Mouse (Mus musculus) gastrocnemius, adult 2 months (tissue): Measurements from ENCODE around the gene Phf23. TPM values are rescaled to one million over a fixed set of nuclear protein-coding genes. Genes with fewer than 3 reads are reported as not detected.
A peak's percentile ranks its signal among the peaks of the same experiment; 100 is the strongest.
"Not testable (repeated sequence)": the region's sequence is repeated elsewhere in the genome, so short reads cannot be mapped to it uniquely, and the experiment has no call there.

ENCODE experiments used
- DNase-seq: peaks from one replicate; pipeline ENCODE4 v3.0.0; 2022
- H3K27ac ChIP-seq: fragments of 200-600 bp; 2 replicates; pipeline ENCODE4 v1.8.1; 2022; ENCODE audit warnings: mild to moderate bottlenecking
- H3K4me3 ChIP-seq: fragments of 200-600 bp; 2 replicates; pipeline ENCODE4 v1.8.1; 2022; ENCODE audit warnings: mild to moderate bottlenecking, moderate library complexity
- CTCF ChIP-seq: fragments of 200-600 bp; IDR thresholded peaks from 2 replicates; pipeline ENCODE4 v1.8.1; 2022; ENCODE audit warnings: antibody characterized with exemption, mild to moderate bottlenecking, moderate library complexity
- intact Hi-C: fragments of 180-260 bp; cut with DNase I; formaldehyde crosslinking; loops from one replicate; pipeline ENCODE4 v1.15.1; 2025
- total RNA-seq, 2 experiments: library from RNA; stranded (reverse); gene quantifications; 2 replicates each; pipeline ENCODE4 v1.2.3; 2021

Gene Phf23
- total RNA-seq, 2 experiments from 2014 or later: 19.2 to 21.8 TPM

- Histone ChIP-seq H3K4me3 (no peak overlapping the region), H3K27ac (no peak overlapping the region)
- no peak for DNase-seq
- TF ChIP-seq CTCF: no peak
- intact Hi-C loops: no loop called here
Observed at GRCm38 (mm10) chr11:70010548-70010947, 15.0 kb downstream of the Phf23 start.

GRCm38 (mm10) chr11:70010961-70011360 lies 15.4 kb downstream of the Phf23 start:
- no peak for TF ChIP-seq CTCF
- Histone ChIP-seq H3K4me3 (no peak overlapping the region), H3K27ac (no peak overlapping the region)
- DNase-seq: no peak
- intact Hi-C loops: no loop called here

- Histone ChIP-seq H3K27ac (no peak overlapping the region), H3K4me3 (no peak overlapping the region)
- DNase-seq: no peak
- no peak for TF ChIP-seq CTCF
- intact Hi-C loops: no loop called here
Observed at GRCm38 (mm10) chr11:70012931-70013330, 17.4 kb downstream of the Phf23 start.

- DNase-seq: no peak
- TF ChIP-seq CTCF: no peak
- no peak overlapping the region for H3K4me3 ChIP-seq
- H3K27ac ChIP-seq: no peak overlapping the region
- intact Hi-C loops: no loop called here
Observed at GRCm38 (mm10) chr11:70013408-70013807, 17.8 kb downstream of the Phf23 start.

- no peak for TF ChIP-seq CTCF
- intact Hi-C loops: no loop called here
- peak overlapping the region; percentile 91 for H3K4me3 ChIP-seq
- no peak for DNase-seq
- H3K27ac ChIP-seq: peak overlapping the region; percentile 95
Observed at GRCm38 (mm10) chr11:70014051-70014450, 18.5 kb downstream of the Phf23 start.

GRCm38 (mm10) chr11:70014880-70015558 lies 19.4 kb downstream of the Phf23 start, which contains the start of gene Acadvl:
Gene Acadvl, minus strand, starts transcription at chr11:70015411.
- H3K27ac ChIP-seq: peak within 1 kb of the TSS; percentile 95
- peak within 1 kb of the TSS; percentile 91 for H3K4me3 ChIP-seq
- intact Hi-C loops: no loop called here
- TF ChIP-seq CTCF: peak; percentile 49
- DNase-seq: peak; percentile 95

GRCm38 (mm10) chr11:70015677-70016076 lies 20.1 kb downstream of the Phf23 start:
- Histone ChIP-seq H3K4me3 (peak overlapping the region; percentile 91), H3K27ac (peak overlapping the region; percentile 95)
- no peak for TF ChIP-seq CTCF
- DNase-seq: no peak
- intact Hi-C loops: no loop called here

- H3K4me3 ChIP-seq, DNase-seq, intact Hi-C loops, H3K27ac ChIP-seq: not testable (repeated sequence)
Observed at GRCm38 (mm10) chr11:70016177-70016576, 20.6 kb downstream of the Phf23 start.

- intact Hi-C loops: no loop called here
- Histone ChIP-seq H3K4me3 (peak within 1 kb of the TSS; percentile 69), H3K27ac (peak within 1 kb of the TSS; percentile 79)
- DNase-seq: no peak
- no peak for TF ChIP-seq CTCF
Observed at GRCm38 (mm10) chr11:70016669-70017068, 21.1 kb downstream of the Phf23 start, which contains the start of gene Dlg4. Gene Dlg4, plus strand, starts transcription at chr11:70016942.

GRCm38 (mm10) chr11:70017199-70017767 lies 21.7 kb downstream of the Phf23 start:
- intact Hi-C loops: no loop called here
- TF ChIP-seq CTCF: no peak
- H3K4me3 ChIP-seq: no peak overlapping the region
- DNase-seq: no peak
- H3K27ac ChIP-seq: peak overlapping the region; percentile 79

- intact Hi-C loops: no loop called here
- no peak for TF ChIP-seq CTCF
- DNase-seq: peak; percentile 59
- Histone ChIP-seq H3K27ac (peak overlapping the region; percentile 79), H3K4me3 (peak overlapping the region; percentile 69)
Observed at GRCm38 (mm10) chr11:70018131-70018990, 22.8 kb downstream of the Phf23 start.

- no peak for DNase-seq
- intact Hi-C loops: no loop called here
- no peak for TF ChIP-seq CTCF
- H3K27ac ChIP-seq: peak overlapping the region; percentile 79
- H3K4me3 ChIP-seq: peak overlapping the region; percentile 69
Observed at GRCm38 (mm10) chr11:70019495-70020021, 24.0 kb downstream of the Phf23 start.
